Mouse (Mus musculus): ENCODE measurements at regions not wholly inside any gene's neighbourhood (a gene's known extent, or its start where the extent isn't known, plus 50 kb on each side); places are given as distances from the start of the nearest gene placed in this dataset.

- TF ChIP-seq EP300 (optimal IDR thresholded peaks at IDR 0.05) (no peak), CTCF (IDR thresholded peaks at IDR 0.05; ENCODE audit: low read depth) (no peak)
Observed at GRCm38 (mm10) chr8:118124993-118125392, 158.5 kb upstream of the Cdh13 start.
